Mouse (Mus musculus) right cerebral cortex, postnatal 4 days (tissue): ENCODE measurements around the gene Map3k10.

ENCODE experiments used
- DNase-seq: peaks from one replicate; pipeline ENCODE4 v3.0.0-alpha.2; 2022

Map3k10 gene

DNA sequence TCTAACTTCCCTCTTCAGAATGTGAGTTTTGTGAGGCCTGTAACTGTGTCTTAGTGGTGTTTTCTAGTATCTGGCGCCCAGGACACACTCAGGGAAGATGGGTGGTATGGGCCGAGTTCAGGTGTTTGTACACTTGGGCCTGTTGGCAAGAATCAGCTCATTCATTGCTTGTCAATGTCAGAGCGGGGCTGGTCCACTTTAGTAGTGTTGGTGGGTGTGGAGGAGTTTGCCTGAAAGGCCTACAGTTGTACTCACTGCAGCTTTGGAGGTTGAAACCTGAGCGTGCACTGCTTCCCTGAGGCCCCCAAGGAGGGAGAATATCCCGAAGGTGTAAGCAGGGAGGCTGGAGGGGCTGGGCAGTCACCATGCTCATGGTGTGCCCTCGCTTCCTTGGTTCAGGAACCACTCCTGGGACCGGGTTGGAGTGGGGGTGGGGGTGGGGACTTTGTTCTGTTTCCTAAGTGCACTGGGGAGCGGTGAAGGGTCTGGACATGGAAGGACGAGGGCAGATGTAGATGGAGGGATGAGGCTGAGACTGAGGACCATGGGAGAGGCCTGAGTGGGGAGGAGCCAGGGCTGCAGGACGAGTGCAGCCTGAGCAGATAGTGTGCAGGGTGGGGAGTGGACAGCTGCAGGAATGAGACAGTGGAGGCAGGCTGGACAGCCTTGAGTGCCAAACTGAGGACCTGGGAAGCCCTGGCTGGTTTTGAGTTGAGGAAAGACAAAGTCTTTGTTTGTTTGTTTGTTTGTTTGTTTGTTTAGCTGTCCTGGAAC lies 67.7 kb downstream of the Map3k10 start:
- no peak for DNase-seq
